Mouse (Mus musculus) lung, adult 2 months (tissue): ENCODE results near the gene Myh8. TPM values are rescaled to one million over a fixed set of nuclear protein-coding genes. Genes with fewer than 3 reads are reported as not detected.

ENCODE experiments used
- DNase-seq: peaks from one replicate; pipeline ENCODE4 v3.0.0; 2022
- H3K4me1 ChIP-seq: fragments of 200-500 bp; 2 replicates; pipeline ENCODE4 v1.6.1; 2011; ENCODE audit warnings: low read length; ENCODE audit not compliant: control insufficient read depth, insufficient read depth
- H3K4me3 ChIP-seq: fragments of 200-500 bp; replicated peaks from 2 replicates; pipeline ENCODE3; 2011; ENCODE audit warnings: low read depth, mild to moderate bottlenecking, control low read depth, low read length; ENCODE audit errors: extremely low read depth
- CTCF ChIP-seq: fragments of 200-500 bp; IDR thresholded peaks from 2 replicates; pipeline ENCODE4 v1.5.1; 2011; ENCODE audit warnings: mild to moderate bottlenecking, low read length, control low read depth; ENCODE audit not compliant: insufficient read depth
- POLR2A ChIP-seq: fragments of 200-500 bp; IDR thresholded peaks from 2 replicates; pipeline ENCODE4 v1.6.1; 2011; ENCODE audit warnings: low read depth, mild to moderate bottlenecking, control low read depth, low read length, borderline replicate concordance; ENCODE audit errors: extremely low read depth
- WGBS: fragments of 180-500 bp; shearing (Covaris S2); methylation state at CpG from one replicate; pipeline ENCODE4 v1.1.7; 2018; 5-methylcytosine and 5-hydroxymethylcytosine counted together
- polyA plus RNA-seq: library from polyadenylated mRNA; depleted of rRNA; stranded (reverse); fragments of >200 nt; gene quantifications from 2 replicates; pipeline ENCODE4 v1.2.3, GENCODE M21; 2012

The Myh8 gene
- polyA plus RNA-seq, 1 experiment = 41.6 TPM

DNA sequence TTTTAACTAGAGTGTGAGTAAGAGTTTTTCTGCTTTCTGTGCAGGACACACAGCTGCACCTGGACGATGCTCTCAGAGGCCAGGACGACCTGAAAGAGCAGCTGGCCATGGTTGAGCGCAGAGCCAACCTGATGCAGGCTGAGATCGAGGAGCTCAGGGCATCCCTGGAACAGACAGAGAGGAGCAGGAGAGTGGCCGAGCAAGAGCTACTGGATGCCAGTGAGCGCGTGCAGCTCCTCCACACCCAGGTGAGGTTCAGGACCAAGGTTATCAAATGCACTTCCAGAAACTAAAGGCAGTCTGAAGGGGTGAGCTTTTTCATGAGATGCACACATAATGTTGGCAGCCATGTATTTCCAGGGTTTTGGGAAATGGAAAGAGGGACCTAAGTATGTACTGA, 19.9 kb upstream of the Myh8 start:
- WGBS = 75% methylated on average over 7 of the region's 7 CpGs
- TF ChIP-seq POLR2A (no peak), CTCF (no peak)
- Histone ChIP-seq H3K4me1 (no peaks in the 10 kb centered on the region), H3K4me3 (no peak overlapping the region)
- DNase-seq = no peak

DNA sequence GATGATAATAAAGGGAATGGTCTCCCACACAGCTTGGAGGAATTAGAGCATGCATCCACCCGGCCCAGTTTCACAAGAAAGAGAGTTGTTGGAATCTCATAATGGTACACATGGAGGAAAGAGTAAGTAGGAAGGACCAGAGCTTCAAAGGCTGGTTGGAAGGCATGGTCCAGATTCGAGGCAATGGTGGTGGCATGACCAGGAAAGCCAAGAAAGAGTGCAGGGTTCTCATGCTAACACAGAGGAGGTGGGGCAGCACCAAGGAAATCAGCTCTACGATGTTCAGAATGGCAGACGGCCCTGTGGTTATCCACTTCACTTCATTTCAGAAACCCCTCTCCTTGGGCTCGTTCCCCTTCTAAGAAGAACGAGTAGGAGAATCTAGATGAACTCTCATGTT, 16.0 kb upstream of the Myh8 start:
- H3K4me3 ChIP-seq = no peak overlapping the region
- no peaks in the 10 kb centered on the region for H3K4me1 ChIP-seq
- 75% methylated on average over 6 of the region's 6 CpGs for WGBS
- no peak for DNase-seq
- TF ChIP-seq POLR2A (no peak), CTCF (no peak)

DNA sequence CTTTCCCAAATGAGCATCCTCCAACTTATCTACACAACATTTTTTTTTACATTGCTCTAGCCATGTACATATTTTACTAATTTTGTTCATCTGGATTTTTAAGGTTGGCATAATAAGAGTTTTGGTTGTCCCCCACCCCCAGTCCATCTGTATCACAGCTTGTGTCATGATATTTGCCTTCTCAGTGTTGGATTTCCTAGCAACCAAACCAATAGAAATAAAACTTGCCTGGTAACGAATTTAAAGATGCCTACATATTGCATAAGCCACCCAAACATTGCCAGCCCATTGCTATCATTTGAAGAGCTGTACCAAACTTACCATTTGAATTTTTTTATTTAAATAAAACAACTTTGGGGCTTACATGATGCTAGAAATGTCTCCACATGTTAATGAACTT, 16.5 kb downstream of the Myh8 start:
- DNase-seq = no peak

DNA sequence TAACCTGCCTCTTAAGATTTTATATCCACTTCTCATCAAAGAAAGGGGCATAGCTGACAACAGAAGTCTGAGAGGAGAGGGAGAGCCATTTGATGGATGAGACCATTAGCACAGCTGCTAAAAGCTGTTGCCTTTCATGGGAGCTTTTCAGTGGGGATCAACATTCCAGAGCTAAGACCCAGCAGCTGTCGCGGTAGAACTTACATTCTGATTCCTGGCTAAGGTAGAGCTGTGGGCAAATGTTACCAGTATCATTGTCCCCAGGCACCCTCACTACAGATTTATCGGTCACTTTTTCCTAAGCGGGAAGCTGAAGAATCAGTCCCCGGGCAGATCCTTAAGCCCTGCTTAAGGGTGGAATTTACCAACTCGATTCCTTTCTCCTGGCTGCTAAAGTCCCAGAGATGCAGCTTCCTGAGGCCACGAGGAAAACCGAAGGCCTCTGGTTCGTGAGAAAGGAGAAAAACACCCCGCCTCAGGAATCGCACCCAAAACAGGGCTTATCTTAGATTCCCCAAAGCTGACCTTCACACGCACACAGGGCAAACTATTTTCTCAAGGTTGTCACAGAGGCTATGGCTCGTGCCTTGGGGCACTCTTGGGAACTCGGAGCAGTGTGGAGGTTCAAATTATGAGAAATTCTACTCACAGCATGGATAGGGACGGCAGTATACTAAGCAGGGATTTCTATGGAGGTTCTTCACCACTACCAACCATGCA, 37.0 kb downstream of the Myh8 start:
- no peak for DNase-seq
- 36% methylated on average over 15 of the region's 15 CpGs for WGBS
- no peak for TF ChIP-seq CTCF
- TF ChIP-seq POLR2A = no peak
- H3K4me1 ChIP-seq = no peaks in the 10 kb centered on the region
- no peak overlapping the region for H3K4me3 ChIP-seq

More for the DNA sequence above, 16.5 kb downstream of the Myh8 start:
- Histone ChIP-seq H3K4me3 (no peak overlapping the region), H3K4me1 (no peaks in the 10 kb centered on the region)
- 78% methylated on average over 1 of the region's 1 CpGs for WGBS
- TF ChIP-seq POLR2A = no peak
- no peak for TF ChIP-seq CTCF

DNA sequence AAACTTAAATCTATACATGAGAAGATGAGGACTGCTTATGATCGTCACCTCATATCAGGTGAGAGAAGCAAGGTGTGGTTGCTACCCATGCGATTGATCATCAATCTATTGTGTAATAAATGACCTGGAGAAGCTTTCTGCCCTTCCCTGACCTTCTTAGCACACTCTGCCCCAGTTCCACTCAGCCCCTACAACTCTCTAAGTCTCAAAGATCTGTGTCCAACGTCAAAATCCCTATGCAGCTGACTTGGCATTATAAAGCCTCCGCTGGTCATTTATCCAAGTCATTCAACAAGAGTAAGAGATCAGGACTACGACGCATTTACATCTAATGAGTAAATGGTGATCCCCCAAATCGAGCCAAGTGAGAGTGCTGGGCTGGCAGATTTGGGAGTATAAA, 44.4 kb downstream of the Myh8 start, which contains the start of gene Myh13:
Gene Myh13, plus strand, starts transcription at position 301 of the 400 bp plus-strand sequence.
- WGBS = 80% methylated on average over 7 of the region's 7 CpGs
- TF ChIP-seq POLR2A (no peak), CTCF (no peak)
- DNase-seq = no peak
- Histone ChIP-seq H3K4me1 (no peaks in the 10 kb centered on the region), H3K4me3 (no peak within 1 kb of the TSS)

DNA sequence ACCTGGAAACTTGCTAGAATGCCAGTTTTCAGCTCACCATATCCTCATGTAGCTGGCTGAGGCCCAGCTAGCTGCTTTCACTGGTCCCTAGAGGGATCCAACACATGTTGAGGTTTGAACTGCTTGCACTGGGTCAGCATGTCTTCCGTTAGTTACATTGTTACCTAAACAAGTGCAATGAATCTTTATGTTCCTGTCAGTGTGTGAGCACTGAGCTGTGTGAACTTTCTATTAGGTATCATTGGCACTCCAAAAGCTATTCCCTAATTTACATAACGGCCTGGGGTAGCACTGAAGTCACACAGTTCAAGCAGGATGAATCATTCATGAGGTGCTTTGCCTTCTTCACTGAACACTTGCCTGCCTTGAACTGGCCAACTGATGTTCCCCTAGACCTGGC, 49.6 kb downstream of the Myh8 start:
- WGBS = 78% methylated on average over 2 of the region's 2 CpGs
- DNase-seq = no peak
- H3K4me3 ChIP-seq = no peak overlapping the region
- TF ChIP-seq CTCF = no peak
- no peak for TF ChIP-seq POLR2A
- no peaks in the 10 kb centered on the region for H3K4me1 ChIP-seq

DNA sequence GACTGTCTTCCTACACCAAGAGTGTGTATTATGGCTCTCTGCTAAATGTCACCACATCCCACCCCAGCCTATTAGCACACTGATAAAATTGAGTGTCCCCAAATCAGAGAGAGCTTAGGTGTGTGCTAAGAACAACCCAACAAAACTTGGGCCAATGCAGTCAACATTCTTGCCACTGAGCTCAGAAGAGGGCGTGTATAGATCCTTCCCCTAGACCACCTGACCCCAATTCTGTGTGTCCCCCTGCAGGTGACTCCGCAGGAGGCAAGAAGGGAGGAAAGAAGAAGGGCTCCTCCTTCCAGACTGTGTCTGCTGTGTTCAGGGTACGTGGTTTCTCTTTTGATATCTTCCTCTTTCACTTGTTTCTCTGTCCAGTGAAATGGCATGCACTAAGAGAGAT, 67.6 kb downstream of the Myh8 start:
- no peak for DNase-seq
- H3K4me1 ChIP-seq = no peaks in the 10 kb centered on the region
- no peak overlapping the region for H3K4me3 ChIP-seq
- TF ChIP-seq POLR2A = no peak
- no peak for TF ChIP-seq CTCF
- WGBS = 46% methylated on average over 3 of the region's 3 CpGs

DNA sequence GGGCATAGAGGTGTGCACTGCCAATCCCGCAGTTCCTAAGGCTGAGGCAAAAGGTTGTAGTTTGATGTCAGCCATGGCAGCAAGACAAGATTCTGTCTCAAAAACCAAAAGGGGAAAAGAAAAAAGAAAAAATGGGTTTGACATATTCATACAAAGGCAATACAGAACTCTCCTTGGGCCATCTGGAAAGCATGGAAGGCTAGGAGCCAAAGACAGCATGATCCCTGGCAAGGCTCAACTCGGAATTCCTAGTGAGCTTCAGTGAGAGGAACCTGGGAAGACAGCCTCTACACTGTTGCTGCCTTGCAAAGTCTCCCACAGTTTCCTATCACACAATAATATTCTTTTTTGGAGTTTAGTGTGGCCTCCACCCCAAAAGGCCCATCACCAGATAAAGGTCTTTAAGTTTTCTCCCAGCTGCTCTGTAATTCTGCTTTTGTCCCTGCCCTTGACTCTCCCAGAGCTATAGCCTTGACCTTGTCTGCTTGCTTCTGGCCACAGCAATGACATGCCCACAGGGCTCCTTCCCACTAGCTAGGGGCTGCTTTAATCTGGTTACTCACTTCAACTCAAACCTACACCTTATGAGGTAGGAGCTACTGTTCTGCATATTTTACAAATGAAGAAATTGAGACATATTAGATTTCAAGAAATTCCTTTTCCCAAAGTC, 68.4 kb downstream of the Myh8 start:
- Histone ChIP-seq H3K4me1 (no peaks in the 10 kb centered on the region), H3K4me3 (no peak overlapping the region)
- no peak for DNase-seq
- WGBS = 55% methylated on average over 2 of the region's 2 CpGs
- no peak for TF ChIP-seq CTCF
- no peak for TF ChIP-seq POLR2A

DNA sequence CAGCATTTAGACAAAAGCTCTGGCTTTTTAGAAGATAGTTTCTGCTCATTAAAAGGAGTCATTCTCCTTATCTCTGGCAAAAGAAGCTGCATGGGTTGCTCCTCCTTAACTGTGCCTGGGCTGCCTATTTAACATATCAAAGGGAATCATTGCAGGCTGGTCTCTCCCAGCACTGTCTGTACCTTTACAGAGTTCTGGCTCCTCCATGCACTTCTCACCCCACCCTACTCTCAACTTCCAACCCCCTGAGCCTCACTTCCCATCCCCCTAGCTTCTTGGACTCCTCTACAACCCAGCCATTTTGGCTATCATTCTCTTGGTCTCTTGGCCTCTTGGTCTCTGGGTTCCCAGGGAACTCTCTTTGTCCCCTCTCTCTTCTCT, 68.9 kb downstream of the Myh8 start:
- Histone ChIP-seq H3K4me3 (no peak overlapping the region), H3K4me1 (no peaks in the 10 kb centered on the region)
- TF ChIP-seq POLR2A (no peak), CTCF (no peak)
- DNase-seq = no peak
